Mouse (Mus musculus) lung, adult 2 months (tissue): ENCODE measurements around the gene Midn.

Source experiments
- CTCF ChIP-seq: fragments of 200-500 bp; IDR thresholded peaks from 2 replicates; pipeline ENCODE4 v1.5.1; 2011; ENCODE audit warnings: mild to moderate bottlenecking, low read length, control low read depth; ENCODE audit not compliant: insufficient read depth
- POLR2A ChIP-seq: fragments of 200-500 bp; IDR thresholded peaks from 2 replicates; pipeline ENCODE4 v1.6.1; 2011; ENCODE audit warnings: low read depth, mild to moderate bottlenecking, control low read depth, low read length, borderline replicate concordance; ENCODE audit errors: extremely low read depth

DNA sequence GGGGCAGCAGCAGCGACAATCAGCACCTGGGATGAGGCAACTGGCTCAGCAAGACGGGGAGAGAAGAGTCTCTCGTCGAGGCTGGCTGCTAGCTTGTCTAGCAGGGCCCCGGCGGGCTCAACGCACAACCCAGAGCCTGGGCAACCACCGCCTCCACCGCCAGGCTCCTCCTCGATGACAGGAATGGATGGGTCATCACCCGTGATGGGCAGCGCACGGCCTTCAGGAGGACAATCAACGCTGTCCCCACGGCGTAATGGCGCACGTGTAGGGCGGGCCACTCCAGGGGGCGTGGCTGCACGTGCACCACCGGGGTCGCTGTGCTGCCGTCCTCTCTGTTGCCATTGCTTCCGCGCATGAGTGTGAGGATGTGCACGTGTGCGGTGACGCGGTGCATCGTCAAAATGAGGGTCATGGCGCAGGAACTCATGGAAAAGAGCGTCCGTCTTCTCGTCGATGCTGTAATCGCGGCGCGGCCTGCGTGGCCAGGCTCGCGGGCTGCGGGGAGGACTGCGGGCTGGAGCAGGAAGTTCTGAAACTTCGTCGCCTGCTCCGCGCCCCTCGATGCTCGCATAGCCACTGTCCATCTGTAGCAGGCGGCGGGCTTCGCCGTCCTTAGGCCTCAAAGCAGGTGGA lies 16.6 kb upstream of the Midn start:
- TF ChIP-seq POLR2A (no peak), CTCF (no peak)
